Mouse (Mus musculus) heart, embryonic 13.5 days (tissue): ENCODE results near the gene Il24. TPM values are rescaled to one million over a fixed set of nuclear protein-coding genes. Genes with fewer than 3 reads are reported as not detected.

Experiments
- polyA plus RNA-seq: library from polyadenylated mRNA; unstranded; fragments of >200 nt; fragmentation: Nextera tagmentation; extraction: Ambion mirVana; gene quantifications from 2 replicates; pipeline ENCODE4 v1.2.1, GENCODE M21; 2015

The Il24 gene
- polyA plus RNA-seq, 1 experiment from 2014 or later = not detected

Other genes starting within 250 kb of the Il24 start
- gene C4bp, start 225.8 kb downstream of the Il24 start, polyA plus RNA-seq = 0.09 TPM in 1 of 2 replicates, not detected in the other
- gene Gm29427, start 171.7 kb downstream of the Il24 start, polyA plus RNA-seq = 0.11 TPM in 1 of 2 replicates, not detected in the other
- gene Yod1, start 170.1 kb downstream of the Il24 start, polyA plus RNA-seq = 9.4 and 10.1 TPM in 2 replicates
- gene Pfkfb2, start 158.2 kb downstream of the Il24 start, polyA plus RNA-seq = 5.3 and 6.7 TPM in 2 replicates
- gene AA986860, start 155.5 kb downstream of the Il24 start, polyA plus RNA-seq = 1.0 TPM in 2 replicates
- 0.10 TPM in 1 of 2 replicates, not detected in the other for gene Fcamr, start 86.6 kb downstream of the Il24 start, polyA plus RNA-seq
- gene Pigr, start 60.8 kb downstream of the Il24 start, polyA plus RNA-seq = not detected in 2 replicates
- gene Fcmr, start 21.8 kb downstream of the Il24 start, polyA plus RNA-seq = 1.1 TPM in 2 replicates
- not detected in 2 replicates for gene Il20, start 24.0 kb upstream of the Il24 start, polyA plus RNA-seq
- gene Il19, start 52.7 kb upstream of the Il24 start, polyA plus RNA-seq = not detected in 2 replicates
- gene Il10, start 132.4 kb upstream of the Il24 start, polyA plus RNA-seq = not detected in 2 replicates
- 60.0 and 62.0 TPM in 2 replicates for gene Mapkapk2, start 210.4 kb upstream of the Il24 start, polyA plus RNA-seq